Mouse (Mus musculus) C2C12 (cell line): Measurements from ENCODE around the gene Olfr288.

ENCODE experiments used
- CTCF ChIP-seq: IDR thresholded peaks from one replicate; pipeline ENCODE4 v1.5.1; 2011; ENCODE audit not compliant: control insufficient read depth, insufficient read depth, insufficient read length
- MAX ChIP-seq: IDR thresholded peaks from one replicate; pipeline ENCODE4 v1.6.1; 2011; ENCODE audit warnings: mild to moderate bottlenecking, control low read depth

GRCm38 (mm10) chr15:98220877-98221276 is 25.5 kb upstream of the Olfr288 start, which contains the start of the genes Gm44579 and Olfr287:
- TF ChIP-seq CTCF = no peak
- TF ChIP-seq MAX = no peak
